Mouse (Mus musculus) heart, embryonic 11.5 days (tissue): ENCODE measurements at regions not wholly inside any gene's neighbourhood (a gene's known extent, or its start where the extent isn't known, plus 50 kb on each side); places are given as distances from the start of the nearest gene placed in this dataset.

Source experiments
- ATAC-seq: fragments of 200-750 bp; cut with Nextera tagmentation; replicated peaks from 2 replicates; pipeline ENCODE4 v1.8.0; 2017; ENCODE audit warnings: moderate library complexity; ENCODE audit not compliant: insufficient number of reproducible peaks, low FRiP score, low TSS enrichment
- H3K27ac ChIP-seq: fragments of 300-500 bp; sonication (generic); 2 replicates; pipeline ENCODE4 v1.5.1; 2014; ENCODE audit warnings: mild to moderate bottlenecking, low read depth, low read length
- H3K27me3 ChIP-seq: fragments of 300-500 bp; sonication (generic); 2 replicates; pipeline ENCODE4 v1.6.1; 2014; ENCODE audit warnings: mild to moderate bottlenecking, low read length, mixed read lengths; ENCODE audit not compliant: control insufficient read depth, insufficient read depth
- H3K36me3 ChIP-seq: fragments of 300-500 bp; sonication (generic); 2 replicates; pipeline ENCODE4 v1.6.1; 2014; ENCODE audit warnings: mild to moderate bottlenecking, low read length, moderate library complexity, mixed read lengths; ENCODE audit not compliant: control insufficient read depth, insufficient read depth
- H3K4me1 ChIP-seq: fragments of 300-500 bp; sonication (generic); 2 replicates; pipeline ENCODE4 v1.6.1; 2014; ENCODE audit warnings: low read length; ENCODE audit not compliant: control insufficient read depth, insufficient read depth
- H3K4me2 ChIP-seq: fragments of 300-500 bp; sonication (generic); 2 replicates; pipeline ENCODE4 v1.6.1; 2014; ENCODE audit warnings: mild to moderate bottlenecking, moderate library complexity
- H3K4me3 ChIP-seq: fragments of 300-500 bp; sonication (generic); 2 replicates; pipeline ENCODE4 v1.5.1; 2014; ENCODE audit warnings: low read depth, low read length
- H3K9ac ChIP-seq: fragments of 300-500 bp; sonication (generic); 2 replicates; pipeline ENCODE4 v1.6.1; 2014; ENCODE audit warnings: mild to moderate bottlenecking, low read depth, low read length, moderate library complexity
- H3K9me3 ChIP-seq: fragments of 300-500 bp; sonication (generic); replicated peaks from 2 replicates; pipeline ENCODE4 v1.6.1; 2016; ENCODE audit warnings: low read length; ENCODE audit not compliant: control insufficient read depth
- WGBS: fragments of 180-500 bp; shearing (Covaris S2); extraction: QIAGEN DNeasy Blood & Tissue Kit; methylation state at CpG from one replicate; pipeline ENCODE4 v1.1.7; 2014; ENCODE audit not compliant: insufficient replicate concordance; 5-methylcytosine and 5-hydroxymethylcytosine counted together

DNA sequence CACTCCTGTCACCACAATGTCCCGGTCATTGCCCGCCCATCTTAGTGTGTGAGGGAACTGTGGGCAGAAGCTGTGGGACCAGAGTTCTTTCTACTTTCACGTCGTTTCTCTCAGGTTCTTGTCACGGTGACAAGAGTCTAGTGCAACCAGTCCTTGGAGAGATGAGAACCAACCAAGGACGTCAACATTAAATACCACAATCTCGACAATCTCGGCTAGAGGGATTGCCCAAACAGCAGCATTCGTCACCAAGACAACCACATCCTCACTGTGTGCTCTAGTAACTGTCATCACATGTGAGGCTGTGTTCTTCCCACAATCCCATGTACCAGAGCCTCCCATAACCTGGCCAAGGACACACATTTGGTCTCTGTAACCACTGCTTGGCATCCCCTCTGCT lies 129.9 kb downstream of the Psmg1 start:
- no peaks in the 10 kb centered on the region for H3K27me3 ChIP-seq
- WGBS, result 68% methylated on average over 9 of the region's 9 CpGs
- no peaks in the 10 kb centered on the region for H3K9me3 ChIP-seq
- H3K4me2 ChIP-seq, result no peak overlapping the region
- H3K27ac ChIP-seq, result peak overlapping the region; percentile 23; the same call in 1 of the 2 replicates
- no peaks in the 10 kb centered on the region for H3K36me3 ChIP-seq
- H3K4me1 ChIP-seq, result peaks cover 9% of the 10 kb centered on the region; the same call in 1 of the 2 replicates
- no peak overlapping the region for H3K4me3 ChIP-seq
- 0 out of 2 replicates have a peak, but pooled peaks have one; percentile 2 for ATAC-seq
- no peak overlapping the region for H3K9ac ChIP-seq

GRCm38 (mm10) chr16:95860111-95860510 lies 130.6 kb downstream of the Psmg1 start:
- ATAC-seq, result no peak
- no peak overlapping the region for H3K27ac ChIP-seq
- no peaks in the 10 kb centered on the region for H3K36me3 ChIP-seq
- no peak overlapping the region for H3K4me2 ChIP-seq
- no peaks in the 10 kb centered on the region for H3K9me3 ChIP-seq
- WGBS, result 82% methylated on average over 5 of the region's 5 CpGs
- no peak overlapping the region for H3K4me3 ChIP-seq
- peaks cover 9% of the 10 kb centered on the region; the same call in 1 of the 2 replicates for H3K4me1 ChIP-seq
- H3K9ac ChIP-seq, result no peak overlapping the region
- no peaks in the 10 kb centered on the region for H3K27me3 ChIP-seq

GRCm38 (mm10) chr16:95857403-95857802 lies 133.4 kb downstream of the Psmg1 start:
- Histone ChIP-seq H3K27ac (no peak overlapping the region), H3K9me3 (no peaks in the 10 kb centered on the region), H3K4me2 (no peak overlapping the region), H3K27me3 (no peaks in the 10 kb centered on the region), H3K4me3 (no peak overlapping the region), H3K36me3 (no peaks in the 10 kb centered on the region), H3K4me1 (0 out of 2 replicates have a peak, but pooled peaks cover 5% of the 10 kb centered on the region), H3K9ac (no peak overlapping the region)
- WGBS, result 73% methylated on average over 3 of the region's 3 CpGs
- ATAC-seq, result no peak

DNA sequence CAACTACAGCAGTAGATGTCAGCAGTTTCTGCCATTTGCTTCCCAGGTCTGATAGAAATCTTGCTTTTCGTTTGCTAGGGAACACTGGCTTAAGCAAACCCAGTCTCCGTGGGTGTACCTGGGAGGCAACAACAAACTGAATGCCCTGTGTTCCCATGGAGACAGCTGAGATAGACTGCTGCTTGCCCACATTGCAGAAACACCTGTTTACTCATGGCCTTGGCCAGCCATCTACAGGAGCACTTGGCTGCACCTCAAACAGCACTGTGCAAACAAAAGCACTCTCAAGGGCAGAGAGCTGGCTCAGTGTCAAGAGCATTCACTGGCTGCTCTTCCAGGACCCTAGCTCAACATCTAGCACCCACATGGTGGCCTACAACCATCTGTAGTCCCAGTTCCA lies 135.5 kb downstream of the Psmg1 start:
- Histone ChIP-seq H3K27ac (no peak overlapping the region), H3K4me1 (no peaks in the 10 kb centered on the region), H3K36me3 (no peaks in the 10 kb centered on the region), H3K27me3 (no peaks in the 10 kb centered on the region), H3K9ac (no peak overlapping the region), H3K4me3 (no peak overlapping the region), H3K4me2 (no peak overlapping the region), H3K9me3 (no peaks in the 10 kb centered on the region)
- no peak for ATAC-seq
- 77% methylated on average over 2 of the region's 2 CpGs for WGBS

DNA sequence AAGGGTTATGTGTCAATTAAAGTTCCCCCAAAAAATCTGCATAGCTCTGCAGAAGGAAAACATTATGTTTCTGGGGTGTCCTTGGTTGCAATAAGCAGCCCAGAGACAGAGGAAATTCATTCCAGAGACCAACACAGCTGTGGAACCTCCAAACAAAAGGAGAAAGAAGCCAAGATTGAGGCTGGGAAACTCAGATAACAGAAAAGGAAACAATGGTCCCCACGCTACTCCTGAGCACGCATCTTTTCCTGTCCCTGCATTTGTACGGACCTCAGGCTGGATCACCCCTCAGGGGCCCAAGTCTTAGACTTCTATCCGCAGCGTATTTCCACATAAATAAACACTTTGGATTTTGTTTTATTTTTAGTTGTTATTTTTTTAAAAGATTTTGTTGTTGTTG lies 138.9 kb downstream of the Psmg1 start:
- no peaks in the 10 kb centered on the region for H3K9me3 ChIP-seq
- ATAC-seq, result no peak
- H3K4me2 ChIP-seq, result no peak overlapping the region
- no peak overlapping the region for H3K4me3 ChIP-seq
- no peak overlapping the region for H3K9ac ChIP-seq
- WGBS, result 53% methylated on average over 5 of the region's 5 CpGs
- peak overlapping the region; percentile 32; the same call in 1 of the 2 replicates for H3K27ac ChIP-seq
- H3K4me1 ChIP-seq, result no peaks in the 10 kb centered on the region; the same call in 1 of the 2 replicates
- no peaks in the 10 kb centered on the region for H3K27me3 ChIP-seq
- H3K36me3 ChIP-seq, result no peaks in the 10 kb centered on the region

GRCm38 (mm10) chr16:95848555-95849082 lies 142.1 kb downstream of the Psmg1 start:
- H3K27me3 ChIP-seq, result no peaks in the 10 kb centered on the region
- H3K9me3 ChIP-seq, result no peaks in the 10 kb centered on the region
- H3K4me1 ChIP-seq, result no peaks in the 10 kb centered on the region; the same call in 1 of the 2 replicates
- H3K4me3 ChIP-seq, result no peak overlapping the region
- no peak overlapping the region for H3K4me2 ChIP-seq
- 0 out of 2 replicates have a peak overlapping the region, but pooled peaks have one; percentile 2 for H3K9ac ChIP-seq
- H3K36me3 ChIP-seq, result no peaks in the 10 kb centered on the region
- ATAC-seq, result no peak
- peak overlapping the region; percentile 47; the same call in 1 of the 2 replicates for H3K27ac ChIP-seq
- 44% methylated on average over 6 of the region's 6 CpGs for WGBS

DNA sequence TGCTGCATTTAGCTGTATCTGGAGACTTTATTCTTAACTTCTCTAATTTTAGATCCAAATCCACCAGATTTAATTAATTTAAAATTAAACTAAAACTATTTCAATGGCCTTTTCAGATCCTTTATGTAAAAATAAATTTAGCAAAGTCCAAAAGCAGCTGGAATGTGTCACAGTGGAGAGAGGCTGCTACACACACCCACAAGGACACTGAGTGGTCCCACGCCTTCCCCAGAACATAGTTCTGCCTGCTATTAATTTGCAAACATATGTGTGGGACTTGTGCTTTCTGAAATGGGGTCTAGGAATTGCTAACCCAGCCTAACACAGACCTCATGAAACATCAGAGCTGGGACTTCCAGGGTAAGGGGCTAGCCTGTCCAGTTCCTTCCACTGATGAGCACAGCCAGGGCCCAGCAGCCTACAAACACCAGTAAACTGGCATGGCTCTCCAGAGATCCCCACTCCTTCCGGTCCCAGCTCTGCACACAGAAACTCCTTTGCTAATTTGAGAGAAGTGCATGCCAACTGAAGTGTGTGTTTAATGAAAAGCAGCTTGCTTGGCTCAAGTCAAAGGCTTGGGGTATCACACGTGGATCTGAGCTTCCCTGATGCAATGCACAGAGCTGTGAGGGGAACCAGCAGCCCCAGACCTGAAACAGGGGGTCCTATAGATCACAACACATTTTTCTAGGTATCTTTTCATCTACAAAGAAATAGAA lies 142.8 kb downstream of the Psmg1 start:
- Histone ChIP-seq H3K27ac (peak overlapping the region; percentile 47), H3K9me3 (no peaks in the 10 kb centered on the region), H3K4me3 (no peak overlapping the region), H3K27me3 (no peaks in the 10 kb centered on the region), H3K36me3 (no peaks in the 10 kb centered on the region), H3K4me2 (no peak overlapping the region), H3K9ac (0 out of 2 replicates have a peak overlapping the region, but pooled peaks have one; percentile 2), H3K4me1 (no peaks in the 10 kb centered on the region; the same call in 1 of the 2 replicates)
- 56% methylated on average over 3 of the region's 3 CpGs for WGBS
- ATAC-seq, result no peak

- no peak overlapping the region for H3K27ac ChIP-seq
- no peak overlapping the region for H3K4me2 ChIP-seq
- no peaks in the 10 kb centered on the region for H3K9me3 ChIP-seq
- no peak for ATAC-seq
- H3K27me3 ChIP-seq, result no peaks in the 10 kb centered on the region
- no peaks in the 10 kb centered on the region for H3K36me3 ChIP-seq
- no peaks in the 10 kb centered on the region; the same call in 1 of the 2 replicates for H3K4me1 ChIP-seq
- WGBS, result 73% methylated on average over 10 of the region's 10 CpGs
- no peak overlapping the region for H3K4me3 ChIP-seq
- H3K9ac ChIP-seq, result no peak overlapping the region
Observed at GRCm38 (mm10) chr16:95845323-95845860, 143.5 kb downstream of the Ets2 start.
